Mouse (Mus musculus) cerebellum, postnatal 4 days (tissue): ENCODE measurements around the gene Gm11568.
"Not testable (repeated sequence)": the region's sequence is repeated elsewhere in the genome, so short reads cannot be mapped to it uniquely, and the experiment has no call there.

Experiments
- DNase-seq, 2 experiments: peaks; one replicate each; pipeline ENCODE4 v3.0.0; 2022; ENCODE audit warnings: low spot score in 2 of 2, mixed read lengths in 1 of 2

Gene Gm11568

GRCm38 (mm10) chr11:99857617-99858016, at the start of gene Gm11568:
Gene Gm11568 (plus strand): TSS chr11:99857917.
- no peak for DNase-seq

GRCm38 (mm10) chr11:99809792-99810191, 47.9 kb upstream of the Gm11568 start, which contains the start of gene Krtap4-13:
Gene Krtap4-13 (minus strand): TSS chr11:99809892.
- DNase-seq = not testable (repeated sequence)

- not testable (repeated sequence) for DNase-seq
These were observed 42.2 kb upstream of the Gm11568 start, which contains the start of gene Gm11564 for GRCm38 (mm10) chr11:99815566-99815965. Gene Gm11564 (minus strand): TSS chr11:99815666.

- DNase-seq = no peak
These were observed 19.8 kb upstream of the Gm11568 start, which contains the start of gene 2300003K06Rik for GRCm38 (mm10) chr11:99837966-99838365. Gene 2300003K06Rik (minus strand): TSS chr11:99838066.

- no peak for DNase-seq
These were observed 15.5 kb upstream of the Gm11568 start for GRCm38 (mm10) chr11:99842185-99842584.

GRCm38 (mm10) chr11:99846746-99847145, 11.0 kb upstream of the Gm11568 start:
- DNase-seq = no peak

GRCm38 (mm10) chr11:99851508-99851907, 6.2 kb upstream of the Gm11568 start, which contains the start of gene Krtap4-16:
Gene Krtap4-16 (minus strand): TSS chr11:99851608.
- DNase-seq = no peak

GRCm38 (mm10) chr11:99854121-99854520, 3.6 kb upstream of the Gm11568 start:
- DNase-seq = peak in 1 of 2 experiments; percentile 13

GRCm38 (mm10) chr11:99858761-99859160, 1.0 kb downstream of the Gm11568 start:
- no peak for DNase-seq

- DNase-seq = not testable (repeated sequence)
These were observed 6.5 kb downstream of the Gm11568 start, which contains the start of gene Gm11559 for GRCm38 (mm10) chr11:99864176-99864575. Gene Gm11559 (plus strand): TSS chr11:99864476.

- DNase-seq = not testable (repeated sequence)
These were observed 15.4 kb downstream of the Gm11568 start, which contains the start of gene Krtap9-1 for GRCm38 (mm10) chr11:99873089-99873488. Gene Krtap9-1 (plus strand): TSS chr11:99873389.

GRCm38 (mm10) chr11:99878887-99879286, 21.2 kb downstream of the Gm11568 start, which contains the start of gene Gm11567:
Gene Gm11567 (plus strand): TSS chr11:99879187.
- DNase-seq = not testable (repeated sequence)

- no peak for DNase-seq
These were observed 49.9 kb downstream of the Gm11568 start, which contains the start of gene Krtap31-1 for GRCm38 (mm10) chr11:99907620-99908019. Gene Krtap31-1 (plus strand): TSS chr11:99907920.
